Mouse (Mus musculus): ENCODE data around the gene Mapk12.

GRCm38 (mm10) chr15:89165478-89165877 is 25.0 kb upstream of the Mapk12 start:
- TF ChIP-seq CTCF (IDR thresholded peaks at IDR 0.05; ENCODE audit: control insufficient read depth, insufficient read depth, low read length) (no peak), POLR2A (IDR thresholded peaks at IDR 0.05; ENCODE audit: borderline replicate concordance, control insufficient read depth, low read depth, low read length) (no peak)
